In genomic region chr7:112656141-112656662, GRCm38 (mm10) we compare ENCODE assay signal across 9 mouse cellular contexts. TPM values are rescaled to one million over a fixed set of nuclear protein-coding genes. Genes with fewer than 3 reads are reported as not detected.
DNase-seq lines count a peak whose midpoint lies in the region; ATAC-seq and TF ChIP-seq lines count a peak whose summit lies in the region.
"Had no signal": no experiment of that assay in that cellular context is flagged by ENCODE, and none has a peak within 500 bp of the region (broad histone marks: within the 10 kb centered on the region; RNA-seq: fewer than 3 reads in every experiment).

No protein-coding gene starts in this region.

- H3K4me2 ChIP-seq in kidney, postnatal 0 days (ENCODE audit: low read length) = no peak overlapping the region
- H3K4me2 ChIP-seq in forebrain, embryonic 14.5 days (ENCODE audit: low read length) = no peak overlapping the region

- no peak for TF ChIP-seq CTCF in kidney, postnatal 0 days (IDR thresholded peaks at IDR 0.05; ENCODE audit: low read depth)

- H3K27me3 ChIP-seq in kidney, postnatal 0 days (ENCODE audit: insufficient read depth, low read length) = no peaks in the 10 kb centered on the region
- H3K27me3 ChIP-seq in forebrain, embryonic 14.5 days (replicated peaks; ENCODE audit: control insufficient read depth, insufficient read depth, low read length) = no peaks in the 10 kb centered on the region

- H3K9me3 ChIP-seq in kidney, postnatal 0 days (replicated peaks; ENCODE audit: low read length) = no peaks in the 10 kb centered on the region
- no peaks in the 10 kb centered on the region for H3K9me3 ChIP-seq in forebrain, embryonic 14.5 days (replicated peaks; ENCODE audit: control insufficient read depth, low read length)

- ATAC-seq in kidney, postnatal 0 days (replicated peaks; ENCODE audit: low FRiP score, low read depth) = peak; percentile 40; the same call in 1 of the 2 replicates
- no peak for ATAC-seq in erythroid progenitor cell, adult 5-6 weeks (replicated peaks; ENCODE audit: low FRiP score, poor library complexity, severe bottlenecking)
- ATAC-seq in forebrain, embryonic 14.5 days = no peak

- no peak overlapping the region for H3K4me3 ChIP-seq in kidney, postnatal 0 days (replicated peaks; ENCODE audit: low read depth, low read length)
- no peak overlapping the region for H3K4me3 ChIP-seq in forebrain, embryonic 14.5 days (ENCODE audit: low read depth, low read length)

- H3K4me1 ChIP-seq in kidney, postnatal 0 days (replicated peaks; ENCODE audit: insufficient read depth, low read length) = no peaks in the 10 kb centered on the region; the same call in 1 of the 2 replicates
- H3K4me1 ChIP-seq in forebrain, embryonic 14.5 days (ENCODE audit: control insufficient read depth, insufficient read depth, low read length) = no peaks in the 10 kb centered on the region

- peak; percentile 65 for DNase-seq in embryo, embryonic 10 days (ENCODE audit: low spot score)
- DNase-seq in heart, adult 9 months (ENCODE audit: low spot score in 2 of 2) = peak; percentile 93 to 94
- peak; percentile 77 for DNase-seq in kidney, postnatal 0 days (ENCODE audit: low spot score)
- DNase-seq in ovary, adult 18-20 months (ENCODE audit: low spot score) = peak; percentile 67
- no peak for DNase-seq in right cerebral cortex, adult 18-20 months
- no peak for DNase-seq in forebrain, embryonic 14.5 days (ENCODE audit: low spot score)
- no peak for DNase-seq in left cerebral cortex, adult 8-10 months (ENCODE audit: low spot score in 2 of 2)

- H3K9ac ChIP-seq in kidney, postnatal 0 days (ENCODE audit: low read depth, low read length) = no peak overlapping the region
- H3K9ac ChIP-seq in forebrain, embryonic 14.5 days (ENCODE audit: low read length) = no peak overlapping the region

- H3K27ac ChIP-seq in kidney, postnatal 0 days = peak overlapping the region; percentile 34; the same call in 1 of the 2 replicates
- H3K27ac ChIP-seq in forebrain, embryonic 14.5 days (ENCODE audit: low read depth, low read length) = no peak overlapping the region

- no peaks in the 10 kb centered on the region for H3K36me3 ChIP-seq in kidney, postnatal 0 days (ENCODE audit: insufficient read depth, low read length)
- no peaks in the 10 kb centered on the region for H3K36me3 ChIP-seq in forebrain, embryonic 14.5 days (ENCODE audit: control insufficient read depth, insufficient read depth, low read length)

- 43% methylated on average over 9 of the region's 9 CpGs for WGBS in kidney, postnatal 0 days
- 71% methylated on average over 9 of the region's 9 CpGs for WGBS in forebrain, embryonic 14.5 days

RNA-seq across cellular contexts. Expression of gene Tead1, which starts 22.9 kb away (rescaled TPM):
- 14.9 and 17.1 TPM in 2 replicates for polyA plus RNA-seq in kidney, postnatal 0 days (2015; fragmentation: Nextera tagmentation; extraction: Ambion mirVana)
- total RNA-seq in erythroid progenitor cell, adult 5-6 weeks (2015; ENCODE audit: low replicate concordance) = not detected in 2 replicates
- not detected in 2 replicates for total RNA-seq in erythroid progenitor cell, adult 5-6 weeks (2017; ENCODE audit: low replicate concordance)
- 6.0 and 7.8 TPM in 2 replicates for polyA plus RNA-seq in forebrain, embryonic 14.5 days (2014; fragmentation: Nextera tagmentation; extraction: Ambion mirVana)
- total RNA-seq in left cerebral cortex, adult 8-10 months (2022) = 10 to 100 TPM; 12.3 to 13.5 (median 12.6) TPM
- total RNA-seq: hematopoietic stem cell, adult 5-6 weeks had no signal

Comparison
In these comparisons a context has a peak if more than half of its experiments do, and no peak if none do; other contexts are left out.
1. DNase-seq: peak in embryo, embryonic 10 days (single experiment), heart, adult 9 months (2 of 2), kidney, postnatal 0 days (single experiment) and ovary, adult 18-20 months (single experiment); none in right cerebral cortex, adult 18-20 months (single experiment), forebrain, embryonic 14.5 days (single experiment) and left cerebral cortex, adult 8-10 months (0 of 2).
2. RNA of gene Tead1, which starts 22.9 kb away (total RNA-seq): 12.3 to 13.5 TPM in left cerebral cortex, adult 8-10 months; not detected in erythroid progenitor cell, adult 5-6 weeks; every median in the first group is over 10 times any median in the second.